Mouse (Mus musculus) adipocyte (in vitro differentiated cells): ENCODE results near the gene Kcnk5.

Experiments used
- DNase-seq: peaks from one replicate; pipeline ENCODE4 v3.0.0-alpha.2; 2016; ENCODE audit warnings: low spot score

The Kcnk5 gene

GRCm38 (mm10) chr14:20201066-20201683, 19.6 kb upstream of the Kcnk5 start:
- peak; percentile 8 for DNase-seq

DNA sequence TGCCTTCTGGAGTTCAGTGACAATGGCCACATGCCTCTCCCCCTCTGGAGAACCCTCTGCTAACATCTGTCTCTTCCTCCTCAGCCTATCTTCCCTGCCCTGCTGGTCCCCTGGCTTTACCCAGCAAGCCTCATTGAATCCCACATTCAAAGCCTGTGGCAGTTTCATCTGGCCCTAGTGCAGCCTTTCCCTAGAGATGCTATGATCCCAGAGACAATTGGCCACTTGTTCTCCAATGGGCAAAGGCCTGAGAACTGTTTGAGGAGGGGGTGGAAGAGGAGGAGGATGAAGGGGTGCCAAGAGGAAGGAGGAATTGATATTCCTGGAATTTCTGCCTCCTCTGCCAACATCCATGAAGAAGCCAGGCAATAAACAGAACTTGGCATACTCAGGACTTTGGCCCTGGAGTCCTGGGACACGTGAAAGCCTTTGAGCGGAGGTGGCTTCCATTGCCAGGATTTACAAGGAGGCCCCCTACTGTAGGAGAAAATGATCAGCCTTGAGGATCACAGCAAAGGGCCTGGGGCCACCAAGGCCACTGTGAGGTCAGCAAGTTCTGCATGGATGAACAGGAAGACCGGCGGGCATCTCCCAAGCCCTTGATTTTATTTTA, 11.6 kb upstream of the Kcnk5 start:
- no peak for DNase-seq

DNA sequence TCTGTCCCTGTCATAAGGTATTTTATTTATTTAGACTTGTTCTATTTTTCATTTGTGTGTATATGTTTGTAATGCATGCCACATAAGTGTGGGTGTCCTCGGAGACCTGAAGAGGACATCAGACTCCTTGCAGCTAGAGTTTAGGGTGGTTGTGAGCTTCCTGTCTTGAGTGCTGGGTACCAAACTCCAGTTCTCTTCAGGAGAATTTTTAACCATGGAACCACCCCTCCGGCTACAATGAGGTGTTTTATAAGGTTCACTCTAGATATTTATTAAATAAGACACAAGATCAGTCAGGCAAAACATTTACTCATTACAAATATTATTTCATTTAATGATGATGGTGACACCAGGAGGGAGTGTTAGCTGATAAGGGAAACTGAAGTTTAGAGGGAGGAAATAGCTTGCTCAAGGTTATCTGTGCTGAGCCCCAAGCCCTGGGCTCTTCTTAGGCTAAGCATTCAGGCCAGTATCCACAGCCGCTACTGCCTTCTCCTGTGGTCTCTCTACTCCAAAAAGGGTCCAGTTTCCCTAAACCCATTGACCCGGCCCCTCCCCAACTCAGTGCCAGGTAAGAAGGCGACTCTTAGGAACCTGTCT, 9.6 kb upstream of the Kcnk5 start:
- no peak for DNase-seq

- DNase-seq: peak; percentile 40
Observed at GRCm38 (mm10) chr14:20189751-20190150, 8.1 kb upstream of the Kcnk5 start.

- no peak for DNase-seq
Observed at GRCm38 (mm10) chr14:20185426-20185825, 3.8 kb upstream of the Kcnk5 start.

GRCm38 (mm10) chr14:20183701-20184100, 2.1 kb upstream of the Kcnk5 start:
- DNase-seq: no peak

DNA sequence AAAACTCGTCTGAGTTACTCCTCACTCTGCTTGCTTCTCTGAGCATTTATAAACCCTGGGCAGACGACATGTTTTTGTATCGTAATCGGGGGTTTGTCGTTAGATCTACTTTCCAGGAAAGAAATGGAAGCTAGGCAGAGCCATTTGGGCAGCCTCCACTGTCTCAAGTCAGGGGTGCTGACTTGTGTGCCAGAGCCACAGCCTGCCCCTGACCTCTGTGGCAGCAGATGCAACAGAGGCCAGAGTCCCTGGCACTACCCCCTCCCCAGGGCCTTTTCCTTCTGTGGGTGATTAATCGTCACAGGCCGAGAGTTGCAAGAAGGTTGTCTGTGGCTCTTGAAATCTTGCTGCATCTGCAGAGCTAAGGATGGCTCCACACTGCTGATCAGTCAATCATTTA, 987 bp upstream of the Kcnk5 start:
- DNase-seq: no peak

DNA sequence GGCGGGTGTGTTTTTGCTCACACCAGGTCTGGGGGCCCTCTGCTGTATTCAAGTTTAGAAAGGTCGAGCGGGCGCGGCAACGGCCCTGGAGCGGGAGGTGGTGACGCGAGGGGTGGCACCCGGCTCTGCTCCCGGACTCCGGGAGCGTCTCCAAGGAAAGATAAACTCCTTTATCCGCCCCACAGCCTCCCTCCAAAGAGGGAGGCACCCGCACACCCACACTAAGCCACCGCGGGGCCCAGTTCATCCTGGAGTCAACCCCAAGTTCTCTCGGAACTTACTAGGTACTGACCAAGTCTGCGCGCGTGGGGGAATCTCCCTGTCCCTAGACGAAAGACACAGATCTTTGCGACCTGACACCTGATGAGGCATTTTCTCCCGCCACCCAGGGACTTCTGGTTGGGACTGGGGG, 852 bp downstream of the Kcnk5 start:
- DNase-seq: no peak

- no peak for DNase-seq
Observed at GRCm38 (mm10) chr14:20180304-20180703, 1.3 kb downstream of the Kcnk5 start.

- DNase-seq: no peak
Observed at GRCm38 (mm10) chr14:20179731-20180280, 1.8 kb downstream of the Kcnk5 start.

DNA sequence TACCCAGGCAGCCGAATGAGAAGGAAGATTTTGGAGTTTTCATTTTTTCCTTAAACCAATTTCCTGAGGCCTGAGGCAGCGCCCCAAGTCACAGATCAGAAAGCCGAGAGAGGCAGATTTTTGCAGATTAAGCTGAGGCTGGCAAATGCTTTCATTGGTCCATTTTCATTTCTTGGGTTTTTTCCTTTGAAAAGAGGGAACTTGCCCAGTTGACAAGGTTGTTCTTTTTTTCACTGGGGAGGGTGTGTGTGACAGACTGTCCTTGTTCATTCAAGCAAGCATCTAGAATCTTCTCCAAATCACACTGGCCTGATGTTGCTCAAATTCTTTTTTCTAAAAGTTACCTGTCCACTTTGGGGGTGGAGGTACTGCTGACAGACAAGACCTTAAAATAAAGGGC, 2.5 kb downstream of the Kcnk5 start:
- DNase-seq: no peak

- no peak for DNase-seq
Observed at GRCm38 (mm10) chr14:20178593-20178992, 3.0 kb downstream of the Kcnk5 start.

DNA sequence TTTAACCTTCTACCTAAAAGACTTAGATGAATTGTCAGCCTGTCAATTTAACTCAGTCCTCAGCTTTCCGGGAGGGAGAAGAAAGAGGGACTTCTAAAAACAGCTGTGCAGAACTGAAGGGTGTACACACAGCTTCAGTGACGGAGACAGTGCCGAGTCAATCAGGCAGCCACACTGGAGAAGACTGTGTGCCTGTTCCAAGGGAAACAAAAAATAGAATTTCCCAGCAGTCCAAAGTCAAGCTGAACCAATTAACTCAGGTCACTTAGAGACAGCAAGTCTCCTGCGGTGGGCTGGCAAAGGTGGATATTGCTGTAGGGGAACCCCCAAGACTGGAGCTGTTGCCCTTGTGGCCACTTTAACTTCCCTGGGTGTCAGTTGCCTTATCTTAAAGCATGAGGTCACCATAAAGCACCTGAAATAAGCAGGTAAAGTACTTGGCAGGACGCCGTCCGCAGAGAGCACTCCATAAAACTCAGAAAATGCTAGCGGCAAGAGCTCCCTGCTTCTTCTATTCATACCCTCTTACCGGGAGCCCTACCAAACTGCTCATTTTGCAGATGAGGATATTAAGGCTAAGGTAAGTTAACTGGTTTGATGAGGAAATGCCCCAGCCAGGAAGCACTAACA, 4.0 kb downstream of the Kcnk5 start:
- DNase-seq: no peak

GRCm38 (mm10) chr14:20175705-20176104, 5.9 kb downstream of the Kcnk5 start:
- DNase-seq: no peak

- no peak for DNase-seq
Observed at GRCm38 (mm10) chr14:20175114-20175513, 6.5 kb downstream of the Kcnk5 start.

DNA sequence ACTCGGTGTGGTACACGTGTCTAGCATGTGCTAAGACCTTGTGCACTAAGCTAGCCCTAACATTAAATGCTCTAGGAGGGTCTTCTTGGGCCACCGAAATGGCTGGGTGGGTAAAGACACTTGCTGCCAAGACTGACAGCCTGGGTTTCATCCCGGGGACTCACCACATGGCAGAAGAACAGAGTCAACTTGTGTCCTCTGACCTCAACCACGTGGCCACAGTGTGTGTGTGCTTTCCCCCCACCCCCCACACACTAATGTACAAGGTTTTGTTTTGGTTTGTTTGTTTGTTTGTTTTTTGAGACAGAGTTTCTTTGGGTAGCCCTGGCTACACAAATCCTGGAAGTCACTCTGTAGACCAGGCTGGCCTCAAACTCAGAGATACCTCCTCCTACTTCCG, 6.9 kb downstream of the Kcnk5 start:
- no peak for DNase-seq

GRCm38 (mm10) chr14:20173873-20174490, 7.6 kb downstream of the Kcnk5 start:
- no peak for DNase-seq

GRCm38 (mm10) chr14:20172924-20173323, 8.7 kb downstream of the Kcnk5 start:
- no peak for DNase-seq

- DNase-seq: no peak
Observed at GRCm38 (mm10) chr14:20172509-20172908, 9.1 kb downstream of the Kcnk5 start.

GRCm38 (mm10) chr14:20171840-20172239, 9.8 kb downstream of the Kcnk5 start:
- DNase-seq: no peak

DNA sequence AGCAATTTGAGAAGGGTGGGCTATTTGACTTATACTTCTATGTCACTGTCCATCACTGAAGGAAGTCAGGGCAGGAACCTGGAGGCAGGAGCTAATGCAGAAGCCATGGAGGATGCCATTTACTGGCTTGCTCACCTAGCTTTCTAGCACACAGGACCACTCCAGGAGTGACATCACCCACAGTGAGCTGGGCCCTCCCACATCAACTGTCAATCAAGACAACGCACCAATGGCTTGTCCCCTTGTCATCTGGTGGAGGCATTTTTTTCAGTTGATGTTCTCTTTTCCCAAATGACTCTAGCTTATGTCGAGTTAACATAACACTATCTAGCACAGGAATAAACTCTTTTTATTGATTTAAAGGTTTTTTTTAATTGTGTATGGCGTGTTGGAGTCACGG, 12.4 kb downstream of the Kcnk5 start:
- no peak for DNase-seq

DNA sequence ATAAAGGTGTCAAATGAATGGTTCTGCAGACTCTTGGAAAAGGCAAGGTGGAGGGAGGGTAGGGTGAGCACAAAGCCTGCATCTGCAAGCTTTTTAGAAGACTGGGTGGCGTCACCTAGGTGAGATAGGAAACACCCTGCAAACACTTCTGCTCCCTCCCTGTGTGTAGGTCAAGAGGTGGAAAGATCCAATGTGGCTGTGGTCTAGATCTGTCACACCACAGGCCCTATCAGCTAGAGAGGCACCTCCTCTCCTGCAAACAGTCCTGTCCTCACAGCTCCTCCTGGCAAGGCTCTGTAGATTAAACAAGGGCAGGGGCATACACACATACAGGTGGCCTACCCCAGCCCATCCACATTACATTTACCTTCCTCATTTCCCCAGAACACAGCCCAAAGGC, 13.1 kb downstream of the Kcnk5 start:
- DNase-seq: no peak

DNA sequence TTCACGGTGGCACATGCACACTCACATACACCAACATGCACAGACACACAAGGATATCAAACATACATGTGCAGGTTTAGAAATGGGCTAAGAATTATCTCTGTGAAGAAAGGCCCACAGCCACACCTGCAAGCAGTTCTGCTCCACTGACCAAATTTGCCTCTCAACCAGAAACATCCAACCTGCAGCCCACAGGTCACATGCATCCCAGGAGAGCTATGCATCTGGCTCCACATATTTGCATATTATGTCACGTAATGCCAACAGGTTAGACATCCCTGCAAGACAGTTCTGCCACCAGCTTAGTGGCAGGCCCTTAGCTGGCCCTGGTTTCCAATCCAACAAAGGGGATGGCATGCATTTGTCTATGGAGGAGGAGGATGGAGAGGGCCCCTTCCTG, 13.6 kb downstream of the Kcnk5 start:
- DNase-seq: no peak
